In genomic region chr19:20797558-20798101, GRCm38 (mm10) we compare ENCODE assay signal across 8 mouse cellular contexts.
A peak's percentile ranks its signal among the peaks of the same experiment; 100 is the strongest.
DNase-seq lines count a peak whose midpoint lies in the region; ATAC-seq and TF ChIP-seq lines count a peak whose summit lies in the region.

No protein-coding gene starts in this region.

- H3K4me2 ChIP-seq in limb, embryonic 14.5 days (replicated peaks; ENCODE audit: low read depth, low read length, severe bottlenecking): no peak overlapping the region
- H3K4me2 ChIP-seq in hindbrain, postnatal 0 days (ENCODE audit: low read depth, low read length): no peak overlapping the region

- TF ChIP-seq CTCF in hindbrain, postnatal 0 days (IDR thresholded peaks at IDR 0.05; ENCODE audit: low read depth): peak; percentile 81

- no peaks in the 10 kb centered on the region for H3K4me1 ChIP-seq in limb, embryonic 14.5 days (ENCODE audit: control insufficient read depth, insufficient read depth, low read length)
- no peaks in the 10 kb centered on the region for H3K4me1 ChIP-seq in limb, embryonic 10.5 days
- no peaks in the 10 kb centered on the region for H3K4me1 ChIP-seq in hindbrain, postnatal 0 days (ENCODE audit: insufficient read depth, low read length)

- H3K36me3 ChIP-seq in limb, embryonic 14.5 days (ENCODE audit: control insufficient read depth, insufficient read depth, low read length): no peaks in the 10 kb centered on the region
- no peaks in the 10 kb centered on the region for H3K36me3 ChIP-seq in limb, embryonic 10.5 days
- no peaks in the 10 kb centered on the region for H3K36me3 ChIP-seq in hindbrain, postnatal 0 days (ENCODE audit: insufficient read depth, low read length)

- no peak overlapping the region for H3K4me3 ChIP-seq in limb, embryonic 14.5 days (replicated peaks; ENCODE audit: low read length)
- no peak overlapping the region for H3K4me3 ChIP-seq in limb, embryonic 10.5 days
- no peak overlapping the region for H3K4me3 ChIP-seq in hindbrain, postnatal 0 days (ENCODE audit: low read length)

- WGBS in limb, embryonic 14.5 days: 51% methylated on average over 6 of the region's 6 CpGs
- 69% methylated on average over 6 of the region's 6 CpGs for WGBS in limb, embryonic 10.5 days
- WGBS in hindbrain, postnatal 0 days: 30% methylated on average over 6 of the region's 6 CpGs

- no peak for ATAC-seq in limb, embryonic 14.5 days (ENCODE audit: low FRiP score, low read depth)
- ATAC-seq in hindbrain, postnatal 0 days: peak; percentile 80; the same call in 1 of the 2 replicates

- H3K9me3 ChIP-seq in limb, embryonic 14.5 days (ENCODE audit: control insufficient read depth, low read length): no peaks in the 10 kb centered on the region
- H3K9me3 ChIP-seq in limb, embryonic 10.5 days (replicated peaks): no peaks in the 10 kb centered on the region
- H3K9me3 ChIP-seq in hindbrain, postnatal 0 days (ENCODE audit: low read length): no peaks in the 10 kb centered on the region

- H3K27me3 ChIP-seq in limb, embryonic 14.5 days (ENCODE audit: control insufficient read depth, insufficient read depth, low read length): no peaks in the 10 kb centered on the region
- H3K27me3 ChIP-seq in limb, embryonic 10.5 days (ENCODE audit: low read depth, poor library complexity, severe bottlenecking): no peaks in the 10 kb centered on the region
- H3K27me3 ChIP-seq in hindbrain, postnatal 0 days (ENCODE audit: insufficient read depth, low read length): no peaks in the 10 kb centered on the region

- H3K27ac ChIP-seq in limb, embryonic 14.5 days (replicated peaks; ENCODE audit: low read depth, low read length): no peak overlapping the region
- no peak overlapping the region for H3K27ac ChIP-seq in limb, embryonic 10.5 days
- no peak overlapping the region for H3K27ac ChIP-seq in hindbrain, postnatal 0 days

- DNase-seq in cerebellum, adult 8-10 months: peak; percentile 3
- no peak for DNase-seq in cerebellum, adult 11 months
- peak; percentile 61 for DNase-seq in limb, embryonic 14.5 days (ENCODE audit: low spot score)
- DNase-seq in limb, embryonic 10.5 days (ENCODE audit: low spot score): no peak
- DNase-seq in c-Kit-positive CD71-positive TER-119-positive erythroid progenitor cells, embryonic 14.5 days (ENCODE audit: low spot score): peak; percentile 3
- peak; percentile 82 for DNase-seq in hindbrain, postnatal 0 days (ENCODE audit: low spot score)
- no peak for DNase-seq in urinary bladder, adult 18-20 months (ENCODE audit: low spot score in 2 of 2)
- DNase-seq in adrenal gland, adult 2 months: no peak

- TF ChIP-seq POLR2A in limb, embryonic 14.5 days (IDR thresholded peaks at IDR 0.05; ENCODE audit: borderline replicate concordance, extremely low read depth, insufficient read depth, insufficient read length): no peak

- no peak overlapping the region for H3K9ac ChIP-seq in limb, embryonic 14.5 days (ENCODE audit: low read depth, low read length, severe bottlenecking)
- no peak overlapping the region for H3K9ac ChIP-seq in hindbrain, postnatal 0 days (replicated peaks; ENCODE audit: low read length)

Comparison
In these comparisons a context has a peak if more than half of its experiments do, and no peak if none do; other contexts are left out.
1. DNase-seq: peak in cerebellum, adult 8-10 months (single experiment), limb, embryonic 14.5 days (single experiment), c-Kit-positive CD71-positive TER-119-positive erythroid progenitor cells, embryonic 14.5 days (single experiment) and hindbrain, postnatal 0 days (single experiment); none in cerebellum, adult 11 months (single experiment), limb, embryonic 10.5 days (single experiment), urinary bladder, adult 18-20 months (0 of 2) and adrenal gland, adult 2 months (single experiment).